Mouse (Mus musculus) cerebral cortex, adult 2 months (tissue): ENCODE results near the gene Sars2.

Experiments used
- WGBS: fragments of 180-500 bp; shearing (Covaris S2); methylation state at CpG from one replicate; pipeline ENCODE4 v1.1.7; 2018; 5-methylcytosine and 5-hydroxymethylcytosine counted together

The Sars2 gene

DNA sequence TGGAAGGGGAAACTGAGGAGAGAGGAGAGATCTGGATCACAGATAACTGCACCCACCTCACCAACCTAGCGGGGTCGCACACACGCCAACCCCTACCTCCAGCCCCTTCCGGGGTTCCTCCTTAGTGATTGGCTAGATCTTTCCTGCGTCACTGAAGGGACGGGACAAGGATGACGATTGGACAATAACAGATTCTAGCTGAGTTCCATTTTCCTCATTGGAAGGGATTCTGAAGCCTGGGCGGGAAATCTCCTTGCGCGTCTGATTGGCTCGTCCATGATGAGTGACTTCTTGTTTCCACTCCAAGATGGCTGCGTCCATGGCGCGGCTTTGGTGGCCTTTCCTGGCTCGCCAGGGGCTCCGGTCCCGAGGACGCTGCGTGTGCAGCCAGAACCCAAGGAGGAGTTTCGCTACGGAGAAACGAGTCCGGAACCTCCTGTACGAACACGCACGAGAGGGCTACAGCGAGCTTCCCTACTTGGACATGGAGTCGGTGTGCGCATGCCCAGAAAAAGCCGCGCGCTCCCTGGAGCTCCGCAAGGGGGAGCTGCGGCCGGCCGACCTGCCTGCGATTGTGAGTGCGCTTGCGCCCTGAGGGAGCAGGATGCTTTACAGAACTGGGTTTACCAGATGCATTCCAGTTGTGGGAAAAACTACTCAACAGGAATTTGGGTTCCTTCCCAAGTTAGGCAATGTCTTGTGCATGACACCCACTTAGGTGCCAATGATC is at the start of gene Sars2, which contains the start of gene Mrps12:
Sars2 (plus strand) TSS at position 284 of the 730 bp plus-strand sequence.
Mrps12 (minus strand) TSS at position 112 of the 730 bp plus-strand sequence.
- WGBS = under 1% methylated on average over 39 of the region's 39 CpGs

DNA sequence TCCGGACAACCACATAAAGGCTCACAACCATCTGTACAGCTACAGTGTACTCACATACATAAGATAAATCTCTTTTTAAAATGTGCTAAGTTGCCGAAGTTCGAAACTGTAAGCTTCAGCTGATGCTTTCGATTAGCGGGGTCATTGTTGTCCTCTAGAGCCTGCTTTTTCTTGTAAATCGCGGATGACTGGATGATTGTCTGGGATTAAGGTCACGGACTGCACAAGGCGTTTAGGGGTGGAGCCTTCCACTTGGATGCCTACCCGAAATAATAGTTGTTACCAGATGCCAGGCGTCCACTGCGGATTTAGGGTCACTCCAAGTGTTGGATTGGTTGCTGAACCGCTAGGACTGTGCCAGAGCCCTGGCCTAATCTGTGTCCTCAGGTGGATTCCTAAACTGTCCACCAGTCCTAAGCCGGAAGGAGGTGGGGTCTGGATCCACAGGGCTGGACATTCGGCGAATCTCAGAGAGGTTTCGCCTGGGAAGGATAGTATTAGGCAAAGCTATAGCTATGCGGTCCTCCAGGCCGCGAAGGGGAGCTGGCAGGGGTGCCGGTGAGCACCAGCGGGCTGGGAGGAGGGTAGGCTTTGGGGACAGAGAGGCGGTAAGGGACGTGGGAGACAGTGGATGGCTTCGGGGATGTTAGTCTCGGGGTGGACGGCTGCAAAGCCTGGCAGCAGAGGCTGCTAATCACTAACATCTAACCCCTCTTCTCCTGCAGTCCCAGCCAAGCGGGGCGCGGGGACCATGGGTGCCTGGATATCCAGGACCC is 49.1 kb upstream of the Sars2 start, which contains the start of gene Fbxo27:
Fbxo27 (plus strand) TSS at position 305 of the 776 bp plus-strand sequence.
- 24% methylated on average over 30 of the region's 30 CpGs for WGBS

DNA sequence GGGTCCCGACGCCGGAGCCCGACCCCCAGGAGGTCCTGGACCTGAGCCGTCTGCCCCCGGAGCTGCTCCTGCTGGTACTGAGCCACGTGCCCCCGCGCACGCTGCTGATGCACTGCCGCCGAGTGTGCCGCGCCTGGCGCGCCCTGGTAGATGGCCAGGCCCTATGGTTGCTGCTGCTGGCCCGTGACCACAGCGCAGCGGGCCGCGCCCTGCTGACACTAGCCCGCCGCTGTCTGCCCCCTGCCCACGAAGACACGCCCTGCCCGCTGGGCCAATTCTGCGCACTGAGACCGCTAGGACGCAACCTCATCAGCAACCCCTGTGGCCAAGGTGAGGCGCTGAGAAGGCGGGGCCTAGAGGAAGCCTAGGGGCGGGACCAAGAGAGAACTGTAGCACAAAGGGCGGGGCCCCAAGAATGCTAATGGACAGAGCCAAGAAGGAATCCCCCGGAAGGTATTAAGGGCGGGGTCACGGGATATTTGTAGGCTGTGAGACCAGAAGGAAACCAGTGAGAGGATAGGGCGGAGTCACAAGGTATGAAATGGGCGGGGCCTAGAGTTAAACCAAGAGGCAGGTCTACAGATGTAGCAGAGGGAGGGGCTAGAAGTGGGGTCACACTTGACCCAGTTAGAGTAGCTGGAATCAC is 48.3 kb upstream of the Sars2 start:
- WGBS = 1% methylated on average over 38 of the region's 38 CpGs

- WGBS = 30% methylated on average over 14 of the region's 14 CpGs
Measured at GRCm38 (mm10) chr7:28694423-28694822, 47.4 kb upstream of the Sars2 start.

DNA sequence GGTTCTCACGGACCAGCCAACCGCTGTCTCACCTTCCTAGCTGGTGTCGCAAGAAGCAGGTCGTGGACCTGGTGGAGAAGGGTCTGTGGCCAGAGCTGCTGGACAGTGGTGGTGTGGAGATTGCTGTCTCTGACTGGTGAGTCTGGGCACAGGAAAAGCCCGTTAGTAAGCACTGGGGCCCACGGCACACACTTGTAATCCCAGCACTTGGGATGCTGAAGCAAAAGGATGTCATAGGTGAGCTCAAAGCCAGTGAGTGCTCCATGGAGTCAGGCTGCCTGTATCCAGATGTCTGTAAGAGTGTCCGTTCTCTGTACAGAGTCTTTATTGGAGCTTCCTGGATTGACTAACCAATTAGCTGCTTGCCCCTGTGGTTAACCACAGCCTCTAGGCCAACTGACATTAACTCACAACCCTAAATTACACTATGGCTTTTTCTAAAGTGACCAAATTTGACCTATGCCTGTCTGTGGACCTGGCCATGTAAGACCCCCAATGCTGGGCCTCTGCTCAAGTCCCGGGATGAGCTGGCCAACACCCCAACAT is 46.8 kb upstream of the Sars2 start:
- 68% methylated on average over 8 of the region's 8 CpGs for WGBS

- WGBS = 95% methylated on average over 11 of the region's 11 CpGs
Measured at GRCm38 (mm10) chr7:28697277-28697676, 44.5 kb upstream of the Sars2 start.

GRCm38 (mm10) chr7:28700269-28700668 is 41.5 kb upstream of the Sars2 start:
- WGBS = 97% methylated on average over 4 of the region's 4 CpGs

DNA sequence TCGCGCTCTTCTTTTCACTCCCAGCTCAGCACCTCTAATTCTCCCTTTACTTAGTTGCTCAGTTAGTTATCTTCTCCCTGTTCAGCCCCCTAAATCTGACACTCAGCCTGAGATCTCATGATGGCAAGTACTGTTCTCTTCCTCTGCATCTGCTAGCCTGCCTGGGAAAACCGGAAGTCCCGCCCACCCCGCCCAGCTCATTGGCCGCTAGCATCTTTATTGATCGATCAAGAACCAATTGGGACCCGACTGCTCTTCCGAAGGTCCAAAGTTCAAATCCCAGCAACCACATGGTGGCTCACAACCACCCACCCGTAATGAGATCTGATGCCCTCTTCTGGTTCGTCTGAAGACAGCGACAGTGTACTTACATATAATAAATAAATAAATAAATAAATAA is 40.5 kb upstream of the Sars2 start:
- WGBS = 97% methylated on average over 12 of the region's 12 CpGs

DNA sequence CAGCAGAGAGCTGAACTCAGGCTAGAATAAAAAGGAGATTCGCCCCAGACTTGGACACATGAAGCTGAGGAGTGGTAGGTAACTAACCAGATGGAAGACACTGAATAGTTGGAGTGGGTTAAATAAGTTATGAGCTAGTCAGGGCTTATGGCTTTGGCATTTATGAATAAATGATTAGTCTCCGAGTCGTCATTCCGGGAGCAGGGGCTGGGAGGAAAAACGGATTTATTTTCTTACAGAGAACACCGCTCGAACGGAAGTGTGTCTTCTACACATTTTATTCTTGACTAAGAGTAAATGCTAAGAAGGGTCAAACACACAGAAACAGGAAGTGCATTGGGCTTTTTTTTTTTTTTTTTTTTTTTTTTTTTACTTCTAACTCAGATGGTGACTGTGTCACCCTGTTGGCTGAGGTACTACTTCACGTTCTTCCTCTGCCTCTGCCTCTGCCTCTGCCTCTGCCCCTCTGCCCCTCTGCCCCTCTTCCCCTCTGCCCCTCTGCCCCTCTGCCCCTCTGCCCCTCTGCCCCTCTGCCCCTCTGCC is 39.1 kb upstream of the Sars2 start:
- WGBS = 71% methylated on average over 9 of the region's 9 CpGs

DNA sequence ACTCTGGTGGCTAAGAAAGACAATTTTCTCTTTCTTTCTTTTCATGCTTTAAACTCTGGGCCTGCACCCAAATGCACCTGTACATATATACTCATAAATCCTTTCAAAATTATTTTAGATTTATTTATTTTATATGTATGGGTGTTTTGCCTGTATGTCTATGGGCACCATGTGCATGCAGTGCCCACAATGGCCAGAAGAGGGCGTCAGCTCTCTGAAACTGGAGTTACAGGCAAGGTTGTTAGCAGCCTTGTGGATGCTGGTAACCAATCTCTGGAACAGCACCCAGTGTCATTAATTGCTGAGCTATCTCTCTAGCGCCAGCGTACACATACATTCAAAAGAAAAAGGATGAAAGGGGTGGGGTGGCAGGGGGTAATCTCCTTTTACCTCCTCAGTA is 30.8 kb upstream of the Sars2 start:
- WGBS = 65% methylated on average over 3 of the region's 3 CpGs

DNA sequence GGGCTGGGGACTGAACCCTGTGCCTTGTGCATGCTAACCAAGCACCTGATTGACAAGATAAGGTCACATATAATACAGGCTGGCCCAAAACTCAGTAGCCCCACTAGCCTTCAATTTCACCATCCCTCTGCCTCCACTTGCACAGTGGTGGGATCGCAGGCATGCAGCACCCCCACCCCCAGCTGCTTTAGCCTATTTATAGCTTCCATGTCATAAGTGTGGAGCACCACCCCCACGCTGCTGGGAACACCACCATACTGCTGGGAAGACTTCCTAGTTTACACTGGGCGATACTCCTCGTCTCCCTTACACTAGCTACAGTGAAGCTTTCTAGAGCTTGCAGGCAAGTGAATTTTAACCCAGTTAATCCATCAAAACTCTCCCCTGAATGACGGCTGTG is 27.1 kb upstream of the Sars2 start:
- 41% methylated on average over 5 of the region's 5 CpGs for WGBS

DNA sequence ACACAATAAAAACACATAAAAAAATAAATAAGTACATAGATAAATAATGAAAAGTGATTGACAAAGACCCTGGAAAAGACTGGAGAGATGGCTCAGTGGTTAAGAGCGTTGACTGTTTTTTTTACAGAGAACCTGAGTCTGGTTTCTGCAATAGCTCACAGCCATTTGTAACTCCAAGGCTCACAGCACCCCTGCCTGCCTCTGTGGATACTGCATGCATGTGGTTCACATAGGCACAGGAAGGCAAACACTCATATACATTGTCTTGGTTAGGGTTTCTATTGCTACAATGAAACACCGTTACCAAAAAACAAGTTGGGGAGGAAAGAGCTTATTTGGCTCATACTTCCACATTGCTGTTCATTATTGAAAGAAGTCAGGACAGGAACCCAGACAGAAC is 26.2 kb upstream of the Sars2 start:
- 96% methylated on average over 2 of the region's 2 CpGs for WGBS

GRCm38 (mm10) chr7:28716590-28717281 is 25.1 kb upstream of the Sars2 start, which contains the start of gene Fbxo17:
Fbxo17 (plus strand) TSS chr7:28716804.
- 7% methylated on average over 36 of the region's 36 CpGs for WGBS

DNA sequence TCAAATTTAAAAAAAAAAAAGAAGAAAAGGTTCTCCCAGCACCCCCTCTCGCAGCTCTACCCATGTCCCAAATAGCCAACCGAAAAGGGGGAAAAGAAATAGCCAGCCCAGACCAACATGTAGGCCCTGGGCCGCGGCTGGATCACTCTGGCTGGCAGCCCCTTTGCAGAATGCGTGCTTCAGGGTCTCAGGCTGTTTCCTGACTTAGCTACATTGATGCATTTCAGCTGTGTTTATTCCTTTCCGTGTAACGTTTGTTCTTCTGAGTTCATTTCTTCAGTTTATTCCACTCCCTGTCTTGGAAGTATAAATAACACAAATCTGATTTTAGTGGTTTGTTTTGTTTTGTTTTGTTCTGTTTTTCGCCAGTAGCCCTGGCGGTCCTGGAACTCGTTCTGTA is 24.1 kb upstream of the Sars2 start:
- 88% methylated on average over 10 of the region's 10 CpGs for WGBS

GRCm38 (mm10) chr7:28719159-28719558 is 22.6 kb upstream of the Sars2 start:
- WGBS = 62% methylated on average over 4 of the region's 4 CpGs

GRCm38 (mm10) chr7:28719650-28720049 is 22.1 kb upstream of the Sars2 start:
- 85% methylated on average over 2 of the region's 2 CpGs for WGBS

DNA sequence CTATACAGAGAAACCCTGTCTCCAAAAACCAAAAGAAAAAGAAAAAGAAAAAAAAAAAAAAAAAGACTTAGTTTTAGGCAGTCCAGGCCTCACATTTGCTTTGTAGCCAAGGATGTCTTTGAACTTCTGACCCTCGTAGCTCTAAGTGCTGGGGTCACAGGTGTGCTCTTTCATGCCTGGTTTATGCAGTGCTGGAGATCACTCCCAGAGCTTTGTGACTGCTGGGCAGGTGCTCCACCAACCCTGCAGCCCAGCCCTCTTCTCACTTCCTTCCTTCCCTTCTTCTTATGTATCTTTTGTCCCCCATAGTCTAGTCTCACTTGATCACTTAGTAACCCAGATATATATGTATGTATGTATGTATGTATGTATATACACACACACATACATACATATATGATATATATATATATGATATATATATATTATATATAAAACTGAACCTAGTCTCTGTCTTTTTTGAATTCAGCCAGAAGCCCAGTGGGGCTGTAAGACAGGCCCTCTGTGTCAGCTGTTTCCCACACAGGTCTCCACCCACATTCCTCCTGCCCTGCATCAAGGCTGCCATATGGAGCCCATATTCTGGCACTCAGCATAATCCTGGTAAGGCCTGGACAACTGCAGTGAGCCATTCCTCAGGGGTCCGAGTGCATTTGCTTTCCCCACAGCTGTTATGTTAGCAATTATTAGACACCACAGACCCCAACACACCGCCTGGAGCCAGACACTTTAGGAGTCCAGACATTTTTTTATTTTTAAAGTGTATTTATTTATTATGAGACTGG is 20.8 kb upstream of the Sars2 start:
- WGBS = 81% methylated on average over 3 of the region's 3 CpGs

DNA sequence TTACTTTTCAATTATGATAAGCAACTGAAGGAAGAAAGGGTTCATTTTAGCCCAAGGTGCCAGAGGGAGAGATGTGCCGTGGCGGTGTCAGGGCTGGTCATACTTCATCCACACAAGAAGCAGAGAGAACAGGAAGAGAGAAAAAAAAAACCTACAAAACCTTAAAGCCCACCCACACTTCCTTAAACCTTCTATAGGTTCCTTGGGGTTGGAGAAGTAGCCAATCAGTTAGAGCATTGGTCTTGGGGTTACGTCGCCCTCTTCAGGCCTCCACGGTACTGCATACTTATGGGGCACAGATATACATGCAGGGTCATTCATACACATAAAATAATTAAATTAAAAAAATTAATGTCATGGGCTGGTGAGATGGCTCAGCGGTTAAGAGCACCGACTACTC is 19.7 kb upstream of the Sars2 start:
- WGBS = 93% methylated on average over 7 of the region's 7 CpGs

GRCm38 (mm10) chr7:28724613-28725012 is 17.2 kb upstream of the Sars2 start:
- WGBS = 96% methylated on average over 2 of the region's 2 CpGs

- WGBS = 2% methylated on average over 14 of the region's 14 CpGs
Measured at GRCm38 (mm10) chr7:28726600-28726999, 15.2 kb upstream of the Sars2 start.
